Mouse (Mus musculus): Measurements from ENCODE around the gene Slc25a35. TPM values are rescaled to one million over a fixed set of nuclear protein-coding genes. Genes with fewer than 3 reads are reported as not detected.

Gene Slc25a35
- polyA plus RNA-seq, 1 experiment, result 3.0 TPM

DNA sequence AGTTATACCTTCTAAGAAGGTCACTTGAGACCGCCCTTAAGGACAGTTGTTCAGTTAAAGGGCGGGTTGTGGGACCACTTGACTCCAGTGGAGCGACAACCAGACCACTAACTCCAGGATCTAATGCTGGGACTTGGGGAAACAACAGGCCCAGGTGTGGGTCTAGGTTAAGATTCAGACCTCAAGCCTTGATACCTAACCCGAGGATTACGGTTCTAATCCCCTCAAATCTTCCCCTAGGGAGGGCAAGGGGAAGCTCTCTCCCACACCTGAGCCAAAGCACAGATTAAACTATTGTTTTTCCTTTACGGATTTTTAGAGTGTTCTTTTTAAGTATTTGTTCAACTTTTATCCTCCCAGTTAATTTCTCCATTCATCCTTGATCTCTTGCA is 6.1 kb downstream of the Slc25a35 start:
- no peaks in the 10 kb centered on the region for H3K36me3 ChIP-seq (replicated peaks; ENCODE audit: low read length)
- H3K9me3 ChIP-seq, result no peaks in the 10 kb centered on the region
- peaks cover 42% of the 10 kb centered on the region for H3K4me1 ChIP-seq
- peak overlapping the region; percentile 88 for H3K4me3 ChIP-seq (replicated peaks)
- peaks cover 9% of the 10 kb centered on the region for H3K27me3 ChIP-seq (replicated peaks)
- TF ChIP-seq FLI1 (IDR thresholded peaks at IDR 0.05; ENCODE audit: low read length) (no peak), GATA1 (IDR thresholded peaks at IDR 0.05; ENCODE audit: borderline replicate concordance, low read length) (no peak)

DNA sequence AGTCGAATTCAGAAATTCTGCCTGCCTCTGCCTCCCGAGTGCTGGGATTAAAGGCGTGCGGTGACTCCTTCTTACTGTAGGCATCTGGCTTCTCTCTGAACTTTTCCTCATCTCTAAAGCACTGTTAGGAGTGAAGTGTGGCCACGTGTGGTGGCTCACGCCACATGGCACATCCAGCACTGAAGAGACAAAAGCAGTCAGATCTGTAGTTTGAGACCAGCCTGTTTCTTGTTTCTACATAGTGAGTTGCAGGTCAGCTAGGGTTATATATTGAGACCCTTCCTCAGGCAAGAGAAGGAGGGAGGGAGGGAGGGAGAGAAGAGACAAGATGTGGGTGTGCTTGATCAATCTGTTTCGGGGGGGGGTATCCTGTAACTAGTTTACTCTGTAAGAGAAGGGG is 7.2 kb downstream of the Slc25a35 start, which contains the start of gene Rangrf:
Gene Rangrf, minus strand, starts transcription at position 101 of the 400 bp plus-strand sequence.
- Histone ChIP-seq H3K4me1 (peaks cover 45% of the 10 kb centered on the region), H3K9me3 (no peaks in the 10 kb centered on the region), H3K27me3 (replicated peaks) (peaks cover 6% of the 10 kb centered on the region), H3K36me3 (replicated peaks; ENCODE audit: low read length) (no peaks in the 10 kb centered on the region), H3K4me3 (replicated peaks) (peak within 1 kb of the TSS; percentile 88)
- TF ChIP-seq FLI1 (IDR thresholded peaks at IDR 0.05; ENCODE audit: low read length), result no peak
- TF ChIP-seq GATA1 (IDR thresholded peaks at IDR 0.05; ENCODE audit: borderline replicate concordance, low read length), result no peak

DNA sequence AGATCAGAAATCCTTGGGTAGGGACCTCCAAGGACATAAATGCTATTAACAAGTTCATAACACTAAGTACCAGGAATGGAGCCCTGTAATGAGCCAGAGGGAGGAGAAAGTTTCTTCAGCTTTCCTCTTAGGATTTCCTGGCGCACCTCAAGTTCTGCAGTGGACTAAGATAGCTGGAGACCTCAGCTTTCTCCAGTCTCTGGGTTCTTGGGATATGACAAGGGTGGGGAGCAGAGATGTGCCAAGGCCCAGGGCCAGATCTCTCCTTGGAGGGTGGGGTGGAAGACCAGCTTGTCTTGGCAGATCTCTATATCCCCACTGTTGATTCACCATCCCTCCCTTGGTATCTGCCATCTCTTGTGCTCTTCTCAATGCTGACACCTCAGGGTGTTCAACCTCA is 7.7 kb downstream of the Slc25a35 start:
- Histone ChIP-seq H3K36me3 (replicated peaks; ENCODE audit: low read length) (no peaks in the 10 kb centered on the region), H3K9me3 (no peaks in the 10 kb centered on the region), H3K27me3 (replicated peaks) (peaks cover 6% of the 10 kb centered on the region), H3K4me1 (peaks cover 46% of the 10 kb centered on the region), H3K4me3 (replicated peaks) (no peak overlapping the region)
- no peak for TF ChIP-seq GATA1 (IDR thresholded peaks at IDR 0.05; ENCODE audit: borderline replicate concordance, low read length)
- no peak for TF ChIP-seq FLI1 (IDR thresholded peaks at IDR 0.05; ENCODE audit: low read length)

DNA sequence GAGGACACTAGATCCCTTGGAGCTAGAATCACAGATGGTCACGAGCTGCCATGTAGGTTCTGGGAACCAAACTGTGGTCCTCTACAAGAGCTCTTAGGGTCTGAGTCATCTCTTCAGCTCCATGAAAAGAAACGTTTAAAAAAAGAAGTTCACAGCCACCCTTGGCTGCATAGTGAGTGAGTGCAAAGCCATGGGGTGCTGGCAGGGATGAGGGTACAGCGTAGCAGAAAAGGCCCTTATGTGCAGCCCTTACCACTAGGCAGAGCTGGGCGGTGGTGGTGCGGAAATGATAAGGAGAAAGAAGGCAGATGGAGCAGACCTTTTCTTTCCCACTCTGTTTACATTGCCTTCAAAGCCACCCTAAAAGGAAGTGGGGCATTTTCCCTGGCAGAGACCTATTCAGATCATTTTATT is 11.4 kb downstream of the Slc25a35 start:
- Histone ChIP-seq H3K4me1 (peaks cover 32% of the 10 kb centered on the region), H3K36me3 (replicated peaks; ENCODE audit: low read length) (no peaks in the 10 kb centered on the region), H3K27me3 (replicated peaks) (peaks cover 6% of the 10 kb centered on the region), H3K9me3 (no peaks in the 10 kb centered on the region), H3K4me3 (replicated peaks) (peak overlapping the region; percentile 46)
- no peak for TF ChIP-seq GATA1 (IDR thresholded peaks at IDR 0.05; ENCODE audit: borderline replicate concordance, low read length)
- TF ChIP-seq FLI1 (IDR thresholded peaks at IDR 0.05; ENCODE audit: low read length), result no peak

DNA sequence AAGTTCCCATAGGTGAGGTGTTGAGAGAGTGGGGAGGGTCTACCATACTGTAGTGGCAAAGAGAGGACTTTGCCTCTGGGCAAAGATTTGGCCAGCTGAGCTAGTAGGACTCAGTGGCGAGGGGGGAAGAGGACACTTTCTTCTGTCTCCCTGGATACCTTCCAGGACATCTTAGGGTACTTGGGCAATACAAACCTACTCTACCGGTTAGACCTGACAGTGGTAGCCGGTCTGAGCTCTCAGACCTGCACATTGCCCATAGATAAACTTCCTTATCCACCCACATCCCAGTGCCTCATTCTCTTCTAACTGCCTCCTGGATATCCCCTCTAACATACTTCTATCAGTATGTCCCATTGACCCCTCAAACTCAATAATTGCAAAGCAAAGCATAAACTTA is 13.0 kb downstream of the Slc25a35 start:
- no peaks in the 10 kb centered on the region for H3K9me3 ChIP-seq
- peaks cover 32% of the 10 kb centered on the region for H3K4me1 ChIP-seq
- TF ChIP-seq GATA1 (IDR thresholded peaks at IDR 0.05; ENCODE audit: borderline replicate concordance, low read length), result no peak
- no peak for TF ChIP-seq FLI1 (IDR thresholded peaks at IDR 0.05; ENCODE audit: low read length)
- no peak overlapping the region for H3K4me3 ChIP-seq (replicated peaks)
- peaks cover 6% of the 10 kb centered on the region for H3K36me3 ChIP-seq (replicated peaks; ENCODE audit: low read length)
- no peaks in the 10 kb centered on the region for H3K27me3 ChIP-seq (replicated peaks)

DNA sequence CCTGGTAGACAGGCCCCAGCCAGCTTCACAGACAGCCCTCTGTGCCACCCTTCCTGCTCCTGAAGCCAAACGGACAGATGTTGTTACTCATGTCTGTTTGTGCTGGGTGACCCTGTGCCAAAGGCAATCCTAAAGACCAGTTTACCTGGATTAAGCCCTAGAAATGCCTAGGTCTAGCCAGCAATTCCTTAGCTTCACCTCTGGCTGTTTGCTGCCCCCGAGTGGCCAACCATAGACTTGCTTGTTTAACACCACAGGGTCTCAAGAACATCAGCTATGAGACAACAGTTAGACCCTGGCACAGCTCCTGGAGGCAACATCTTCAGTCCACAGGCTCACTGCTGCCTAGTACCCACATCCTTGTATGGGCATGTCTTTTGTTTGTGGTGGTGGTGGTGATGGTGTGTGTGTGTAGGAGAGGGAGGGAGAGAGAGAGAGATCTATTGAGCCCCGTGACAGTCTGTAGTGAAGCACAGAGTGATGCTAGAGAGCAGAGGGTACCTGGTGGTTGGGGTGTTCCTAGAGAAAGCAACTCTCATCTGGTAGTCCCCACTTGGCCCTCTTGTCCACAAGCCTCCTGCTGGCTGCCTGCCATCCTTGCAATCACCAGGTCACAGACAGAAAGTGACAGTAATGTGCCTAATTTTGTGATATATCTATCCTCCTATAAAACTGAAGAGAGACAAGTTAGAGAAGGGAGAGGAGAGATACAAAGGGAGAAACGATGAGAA is 14.9 kb downstream of the Slc25a35 start:
- Histone ChIP-seq H3K4me3 (replicated peaks) (peak overlapping the region; percentile 30), H3K9me3 (no peaks in the 10 kb centered on the region), H3K4me1 (peaks cover 32% of the 10 kb centered on the region), H3K27me3 (replicated peaks) (no peaks in the 10 kb centered on the region), H3K36me3 (replicated peaks; ENCODE audit: low read length) (peaks cover 23% of the 10 kb centered on the region)
- TF ChIP-seq FLI1 (IDR thresholded peaks at IDR 0.05; ENCODE audit: low read length), result no peak
- no peak for TF ChIP-seq GATA1 (IDR thresholded peaks at IDR 0.05; ENCODE audit: borderline replicate concordance, low read length)

DNA sequence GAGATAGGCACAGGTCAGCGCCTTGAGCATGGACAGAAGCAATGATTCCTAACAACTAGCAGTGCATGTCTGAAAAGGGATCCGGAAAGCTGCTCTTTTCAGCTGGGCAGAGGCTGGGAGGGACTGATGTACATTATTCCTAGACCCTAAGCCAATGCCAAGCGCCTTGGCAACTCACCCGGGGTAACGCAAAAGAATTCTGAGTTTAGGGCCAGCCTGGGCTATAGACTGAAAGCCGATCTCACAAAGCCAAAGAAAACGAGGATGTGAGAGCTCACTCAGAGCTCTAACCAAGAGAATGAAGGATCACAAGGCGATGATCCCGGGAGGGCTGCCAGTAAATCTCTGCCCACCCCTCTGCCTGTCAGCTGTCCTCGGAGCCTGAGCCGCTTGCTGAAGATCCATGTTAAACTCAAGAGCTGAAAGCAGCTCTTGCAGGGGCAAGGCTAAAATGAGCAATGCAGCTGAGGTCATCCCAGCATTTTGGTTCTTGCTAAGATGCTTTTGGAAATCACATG is 19.5 kb downstream of the Slc25a35 start:
- Histone ChIP-seq H3K4me3 (replicated peaks) (no peak overlapping the region), H3K4me1 (peaks cover 8% of the 10 kb centered on the region), H3K27me3 (replicated peaks) (no peaks in the 10 kb centered on the region), H3K36me3 (replicated peaks; ENCODE audit: low read length) (peaks cover 67% of the 10 kb centered on the region), H3K9me3 (no peaks in the 10 kb centered on the region)
- TF ChIP-seq GATA1 (IDR thresholded peaks at IDR 0.05; ENCODE audit: borderline replicate concordance, low read length) (no peak), FLI1 (IDR thresholded peaks at IDR 0.05; ENCODE audit: low read length) (no peak)

DNA sequence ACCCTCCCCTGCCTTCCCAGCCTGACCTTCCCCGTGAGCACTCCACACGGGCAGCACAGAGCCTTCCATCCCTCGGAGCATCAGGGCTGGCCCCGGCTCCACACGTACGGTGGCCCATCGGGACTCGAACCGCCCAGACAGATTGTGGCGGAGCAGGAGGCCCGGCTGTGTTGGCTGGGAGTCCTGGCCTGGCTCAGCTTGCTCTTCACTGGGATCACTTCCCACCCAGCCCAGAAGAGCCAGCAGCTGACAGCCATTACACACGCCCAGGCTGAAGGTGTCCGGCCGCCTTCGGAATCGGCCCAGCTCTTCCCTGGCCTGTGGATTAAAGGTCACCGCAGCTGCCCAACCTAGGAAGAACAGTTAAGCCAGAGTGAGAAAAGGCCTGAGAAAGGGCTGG is 20.4 kb downstream of the Slc25a35 start:
- H3K36me3 ChIP-seq (replicated peaks; ENCODE audit: low read length), result peaks cover 76% of the 10 kb centered on the region
- no peaks in the 10 kb centered on the region for H3K27me3 ChIP-seq (replicated peaks)
- no peak for TF ChIP-seq GATA1 (IDR thresholded peaks at IDR 0.05; ENCODE audit: borderline replicate concordance, low read length)
- TF ChIP-seq FLI1 (IDR thresholded peaks at IDR 0.05; ENCODE audit: low read length), result no peak

DNA sequence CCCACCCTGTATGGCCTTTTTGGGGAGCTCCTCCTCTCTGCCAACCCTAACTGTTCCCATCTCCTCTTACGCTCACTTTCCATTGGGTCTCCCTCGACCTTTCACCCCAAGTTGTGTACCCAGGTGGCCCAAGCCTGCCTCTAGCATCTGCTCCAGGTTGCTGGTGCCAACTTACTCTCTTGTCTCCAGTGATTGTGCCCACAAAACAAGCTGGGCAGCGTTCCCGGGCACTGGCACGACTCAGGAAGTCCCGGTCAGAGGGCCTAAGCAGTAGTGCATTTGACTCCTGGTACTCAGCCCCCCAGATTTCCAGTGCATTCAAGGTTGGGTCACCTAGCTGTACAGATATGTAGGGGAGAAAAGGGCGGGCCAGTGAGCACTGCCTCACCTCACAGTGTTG is 25.2 kb downstream of the Slc25a35 start:
- Histone ChIP-seq H3K9me3 (no peaks in the 10 kb centered on the region), H3K27me3 (replicated peaks) (no peaks in the 10 kb centered on the region), H3K4me3 (replicated peaks) (no peak overlapping the region), H3K4me1 (peaks cover 6% of the 10 kb centered on the region; the same call in 1 of the 2 replicates), H3K36me3 (replicated peaks; ENCODE audit: low read length) (peaks cover 96% of the 10 kb centered on the region)
- TF ChIP-seq GATA1 (IDR thresholded peaks at IDR 0.05; ENCODE audit: borderline replicate concordance, low read length) (no peak), FLI1 (IDR thresholded peaks at IDR 0.05; ENCODE audit: low read length) (no peak)

More for the DNA sequence above, 20.4 kb downstream of the Slc25a35 start:
- Histone ChIP-seq H3K4me3 (replicated peaks) (no peak overlapping the region), H3K9me3 (no peaks in the 10 kb centered on the region), H3K4me1 (no peaks in the 10 kb centered on the region)

DNA sequence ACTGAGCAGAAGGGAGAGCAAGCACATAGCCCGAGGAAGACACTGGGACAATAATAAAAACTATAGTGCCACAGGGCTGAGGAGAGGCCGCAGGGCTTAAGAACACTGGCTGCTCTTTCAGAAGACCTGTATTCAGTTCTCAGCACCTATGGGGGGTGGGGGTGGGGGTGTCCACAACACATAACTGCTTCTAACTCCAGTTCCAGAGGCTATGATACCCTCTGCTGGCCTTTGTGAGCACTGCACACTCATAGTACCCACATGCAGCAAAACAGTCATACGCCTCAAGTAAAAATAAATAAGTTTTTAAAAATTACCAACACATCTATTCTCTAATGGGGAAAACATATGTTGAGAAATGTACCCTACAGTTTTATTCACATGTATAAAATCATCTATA is 26.4 kb downstream of the Slc25a35 start:
- no peak overlapping the region for H3K4me3 ChIP-seq (replicated peaks)
- H3K9me3 ChIP-seq, result no peaks in the 10 kb centered on the region
- H3K27me3 ChIP-seq (replicated peaks), result no peaks in the 10 kb centered on the region
- peaks cover 6% of the 10 kb centered on the region; the same call in 1 of the 2 replicates for H3K4me1 ChIP-seq
- no peak for TF ChIP-seq FLI1 (IDR thresholded peaks at IDR 0.05; ENCODE audit: low read length)
- TF ChIP-seq GATA1 (IDR thresholded peaks at IDR 0.05; ENCODE audit: borderline replicate concordance, low read length), result no peak
- H3K36me3 ChIP-seq (replicated peaks; ENCODE audit: low read length), result peaks cover 98% of the 10 kb centered on the region
